Mouse (Mus musculus): ENCODE measurements around the gene Tnfrsf1b.

DNA sequence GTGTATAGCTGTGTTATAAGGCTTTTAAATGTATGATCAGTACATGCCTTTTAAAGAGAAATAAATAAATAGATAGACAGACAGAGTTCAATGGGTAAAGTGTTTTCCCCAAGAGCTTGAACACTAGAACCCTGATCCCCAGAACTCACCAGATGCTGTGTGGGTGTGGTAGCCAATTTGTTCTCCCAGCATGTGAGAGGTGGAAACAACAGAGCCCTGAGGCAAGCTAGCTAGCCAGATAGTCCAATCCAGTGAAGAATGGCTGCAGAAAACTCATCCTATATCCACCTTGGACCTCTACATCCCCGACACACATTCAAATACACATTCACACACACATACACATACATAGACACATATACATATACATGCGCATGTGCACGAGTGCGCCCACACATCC is 4.9 kb upstream of the Tnfrsf1b start:
- TF ChIP-seq POLR2A (IDR thresholded peaks at IDR 0.05; ENCODE audit: borderline replicate concordance, low read depth, low read length) (no peak), CTCF (IDR thresholded peaks at IDR 0.05; ENCODE audit: low read depth, low read length) (no peak)

Data from bone marrow macrophage, adult 2 months (primary cell).